Mouse (Mus musculus) liver, embryonic 14.5 days (tissue): ENCODE measurements around the gene Tox2.

Experiments
- CTCF ChIP-seq: IDR thresholded peaks from 2 replicates; pipeline ENCODE4 v1.5.1; 2016; ENCODE audit warnings: antibody characterized with exemption, low read depth, control low read depth
- EP300 ChIP-seq: IDR thresholded peaks from 2 replicates; pipeline ENCODE4 v1.6.1; 2016; ENCODE audit warnings: antibody characterized with exemption, low read depth

GRCm38 (mm10) chr2:163205262-163205647 lies 2.3 kb downstream of the Tox2 start:
- TF ChIP-seq CTCF (no peak), EP300 (no peak)
